Mouse (Mus musculus): Measurements from ENCODE around the gene 1810010D01Rik.

The 1810010D01Rik gene

GRCm38 (mm10) chr7:145211680-145212659 is 4.1 kb upstream of the 1810010D01Rik start:
- DNase-seq: no peak

GRCm38 (mm10) chr7:145210477-145211070 is 2.7 kb upstream of the 1810010D01Rik start:
- no peak for DNase-seq

DNA sequence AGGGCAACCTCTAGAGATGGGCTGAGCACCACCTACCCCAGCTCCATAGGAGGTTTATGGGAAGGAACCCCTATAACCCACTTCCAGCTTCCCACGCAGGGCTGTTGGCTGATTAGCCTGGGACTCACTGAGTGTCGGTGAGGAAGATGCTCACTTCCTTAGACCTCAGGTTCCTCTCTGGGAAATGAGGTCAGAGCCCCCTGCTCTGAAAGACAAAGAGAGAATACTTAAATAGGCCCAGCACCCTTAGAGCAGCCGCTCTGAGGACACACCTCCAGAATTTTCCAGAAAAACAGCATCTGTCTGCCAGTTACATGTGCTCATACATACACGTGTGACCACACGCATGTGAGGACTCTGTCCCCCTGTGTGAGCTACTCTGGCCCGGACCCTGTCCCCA is 1.1 kb downstream of the 1810010D01Rik start:
- DNase-seq: no peak

GRCm38 (mm10) chr7:145206056-145206610 is 1.8 kb downstream of the 1810010D01Rik start:
- DNase-seq: peak; percentile 66 to 73

DNA sequence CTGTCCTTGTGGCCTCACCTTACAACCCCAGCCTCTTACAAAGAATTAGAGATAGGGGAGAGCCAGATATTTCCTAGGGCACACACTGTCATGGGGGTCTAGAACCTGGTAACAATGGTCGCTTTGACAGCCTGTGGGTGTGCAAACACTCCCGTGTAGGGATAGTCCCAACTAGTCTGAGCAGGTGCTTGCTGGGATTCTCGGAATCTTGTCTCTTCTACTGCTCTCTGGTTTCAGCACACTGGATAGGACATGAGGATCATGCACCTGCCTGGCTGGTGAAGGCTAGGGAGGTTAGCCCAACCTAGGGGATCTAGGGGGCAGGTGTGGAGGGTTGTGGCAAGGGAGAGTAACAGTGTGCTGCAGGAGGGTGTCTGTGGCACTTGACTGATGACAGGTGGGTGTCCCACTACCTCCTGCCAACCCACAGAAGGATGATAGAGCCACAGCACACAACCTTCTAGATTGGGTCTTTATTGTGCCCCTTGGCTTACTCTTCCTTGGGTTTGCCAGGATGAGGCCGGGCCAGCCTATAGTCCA is 2.5 kb downstream of the 1810010D01Rik start:
- DNase-seq: no peak

GRCm38 (mm10) chr7:145199711-145200110 is 8.2 kb downstream of the 1810010D01Rik start:
- DNase-seq: no peak

- DNase-seq: no peak
Observed at GRCm38 (mm10) chr7:145198223-145198714, 9.7 kb downstream of the 1810010D01Rik start.

DNA sequence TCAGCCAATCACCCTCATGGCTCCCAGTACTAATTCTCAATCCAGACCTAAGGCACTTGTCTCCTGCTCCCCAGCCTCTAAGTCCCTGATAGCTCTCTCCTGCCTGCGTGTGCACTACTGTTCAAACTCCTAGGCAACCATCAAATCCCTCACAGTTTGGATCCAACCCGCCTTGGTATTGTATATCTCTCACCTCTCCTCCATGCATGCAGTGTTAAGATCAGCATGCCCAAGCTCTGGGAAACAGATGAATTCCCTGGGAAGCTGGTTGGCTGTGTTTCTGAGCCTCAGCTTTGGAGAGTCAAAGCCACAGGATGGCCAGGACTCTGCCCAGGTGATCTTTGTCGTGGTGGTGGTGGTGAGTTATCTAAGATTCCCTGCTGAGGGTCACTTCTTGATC is 10.2 kb downstream of the 1810010D01Rik start:
- DNase-seq: no peak

GRCm38 (mm10) chr7:145197042-145197441 is 10.9 kb downstream of the 1810010D01Rik start:
- DNase-seq: no peak

GRCm38 (mm10) chr7:145196340-145196739 is 11.6 kb downstream of the 1810010D01Rik start:
- DNase-seq: no peak

- DNase-seq: no peak
Observed at GRCm38 (mm10) chr7:145195186-145195927, 12.6 kb downstream of the 1810010D01Rik start.

DNA sequence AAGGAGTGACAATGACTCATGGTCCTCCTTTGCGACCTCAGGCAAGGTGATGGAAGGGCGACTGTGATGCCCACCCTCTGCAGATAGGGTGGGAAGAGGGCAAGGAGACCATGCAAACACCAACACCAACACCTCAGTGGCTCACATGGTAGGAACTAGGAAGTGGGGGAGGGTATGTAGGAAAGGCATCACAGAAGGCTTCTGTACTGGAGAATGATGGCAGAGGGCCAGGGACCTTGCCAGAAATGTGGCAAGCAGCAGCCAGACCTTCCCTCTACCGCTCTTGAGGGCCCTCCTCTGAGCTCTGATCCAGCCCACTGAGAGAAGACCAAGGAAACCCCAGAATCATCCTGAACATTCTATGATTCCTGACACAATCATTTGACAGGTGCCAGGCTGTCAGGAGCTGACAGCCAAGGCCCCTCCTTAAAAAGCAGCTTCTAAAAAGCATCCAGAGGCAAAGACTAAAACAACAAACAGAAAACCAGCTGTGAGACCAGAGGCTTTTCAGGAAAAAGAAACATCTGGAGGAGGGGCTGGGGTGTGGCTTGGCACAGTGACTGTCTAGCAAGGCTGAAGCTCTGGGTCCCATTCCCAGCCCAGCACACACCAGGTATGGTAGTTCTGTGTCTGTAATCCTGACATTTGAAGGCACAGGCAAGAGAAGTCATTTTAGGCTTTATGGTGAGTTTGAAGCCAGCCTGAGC is 13.3 kb downstream of the 1810010D01Rik start:
- DNase-seq: peak; percentile 48 to 72

DNA sequence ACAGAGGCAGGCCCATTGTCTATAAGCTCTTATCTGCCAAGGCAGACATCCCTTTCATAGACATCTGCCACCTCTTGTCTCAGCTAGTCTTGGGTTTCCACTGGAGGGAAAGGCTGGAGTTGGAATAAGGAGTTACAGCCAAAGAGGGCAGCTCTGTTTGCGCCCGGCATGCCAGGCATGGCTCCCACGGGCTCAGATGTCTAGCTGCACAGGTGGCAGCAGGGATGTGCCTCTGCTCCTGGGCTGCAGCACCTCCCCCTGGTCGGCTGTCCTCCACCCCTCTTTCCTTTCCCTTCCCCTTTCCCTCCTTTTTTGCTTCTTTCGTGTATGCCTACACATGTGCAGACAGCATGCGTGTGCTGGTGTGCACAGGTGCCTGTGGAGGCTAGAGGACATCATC is 15.1 kb downstream of the 1810010D01Rik start:
- no peak for DNase-seq

GRCm38 (mm10) chr7:145190520-145190919 is 17.4 kb downstream of the 1810010D01Rik start:
- DNase-seq: no peak

- no peak for DNase-seq
Observed at GRCm38 (mm10) chr7:145189342-145189741, 18.6 kb downstream of the 1810010D01Rik start.

GRCm38 (mm10) chr7:145187802-145188201 is 20.1 kb downstream of the 1810010D01Rik start:
- DNase-seq: no peak

GRCm38 (mm10) chr7:145182388-145182787 is 25.5 kb downstream of the 1810010D01Rik start:
- DNase-seq: peak; percentile 46 to 64

DNA sequence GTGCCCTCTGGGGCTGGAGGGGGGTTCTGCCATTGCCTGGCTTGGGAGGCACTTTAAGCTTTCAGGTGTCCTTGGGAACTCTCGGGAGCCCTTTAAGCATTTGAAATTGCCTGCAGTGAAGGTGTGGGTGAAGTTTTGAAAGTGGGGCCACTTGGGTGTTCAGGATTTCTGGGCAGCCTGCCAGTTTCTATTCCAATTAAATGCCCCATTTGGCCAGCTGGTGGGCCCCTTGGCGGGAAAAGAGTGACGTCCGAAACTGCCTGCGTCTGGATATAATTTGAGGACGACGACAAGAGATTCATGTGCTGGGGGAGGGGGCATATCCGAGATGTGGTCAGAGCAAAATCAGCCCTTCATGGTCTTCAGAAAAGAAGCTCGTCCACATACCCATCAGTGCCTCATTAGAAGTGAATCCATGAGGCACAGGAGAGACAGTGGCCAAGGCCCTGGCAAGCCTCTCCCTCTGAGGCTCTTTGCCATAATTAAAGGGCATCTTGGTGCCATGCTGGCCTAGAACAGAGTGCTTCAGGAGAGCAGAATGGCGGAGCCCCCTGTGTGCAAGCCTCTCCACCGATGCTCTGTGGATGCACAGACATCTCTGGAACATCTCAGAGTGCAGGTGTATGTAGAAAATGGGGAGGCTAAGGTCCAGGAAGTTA is 26.4 kb downstream of the 1810010D01Rik start:
- no peak for DNase-seq

DNA sequence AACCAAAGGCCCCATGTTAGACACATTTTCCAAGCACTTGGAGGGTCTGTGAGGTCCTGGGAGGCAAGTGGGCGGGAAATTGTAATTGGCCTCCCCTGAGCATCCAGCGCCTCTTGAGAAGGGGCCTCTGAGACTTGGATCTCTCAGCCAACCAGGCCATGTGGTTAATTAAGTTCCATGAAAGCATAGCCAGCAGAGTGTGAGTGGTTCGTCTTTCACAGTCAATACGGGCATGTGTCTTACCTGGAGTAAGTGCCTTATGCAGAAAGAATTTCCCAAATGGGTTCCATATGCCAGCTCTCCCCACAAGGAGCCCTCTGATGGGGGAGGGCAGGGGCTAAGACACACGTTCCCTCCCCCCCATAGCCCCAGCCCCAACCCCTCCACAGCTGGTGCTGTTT is 28.2 kb downstream of the 1810010D01Rik start:
- no peak for DNase-seq

DNA sequence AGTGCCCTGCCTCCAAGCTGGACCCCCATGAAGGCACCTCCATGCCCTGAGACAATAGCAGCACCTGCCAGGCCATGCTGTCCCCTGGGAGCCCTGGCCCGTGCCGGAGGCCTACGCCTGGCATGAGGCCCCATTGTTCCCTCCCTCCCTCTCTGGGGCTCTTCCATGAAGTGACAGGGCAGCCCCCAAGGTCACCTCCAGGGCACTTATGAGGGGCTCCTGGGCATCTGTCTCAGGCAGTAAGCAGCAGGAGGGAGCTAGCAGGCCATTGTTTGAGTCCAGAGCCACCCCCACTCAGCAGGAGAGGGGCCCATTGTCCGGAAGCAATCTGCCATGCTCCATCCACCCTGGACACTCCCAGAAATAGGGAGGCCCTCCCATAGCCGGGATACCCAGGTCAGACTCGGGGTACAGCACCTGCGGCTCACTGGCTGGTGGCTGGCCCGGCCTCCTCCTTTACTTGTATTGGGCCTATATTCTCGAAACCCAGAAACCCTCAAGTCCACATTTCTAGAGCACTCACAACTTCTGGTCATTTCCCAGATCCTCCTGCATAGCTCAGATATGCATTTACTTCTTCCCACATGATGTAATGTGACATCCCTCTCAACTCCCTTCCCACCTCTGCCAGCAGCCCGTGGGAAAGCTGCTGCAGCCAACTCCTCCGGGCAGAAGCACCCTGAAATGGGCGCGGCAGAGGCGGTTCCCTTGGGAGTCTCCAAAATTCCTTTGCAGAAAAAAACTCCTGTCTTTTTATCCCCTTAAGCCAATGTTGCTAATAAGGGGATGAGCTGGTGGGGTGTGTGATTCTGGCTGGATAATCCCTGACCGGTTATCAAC is 30.9 kb downstream of the 1810010D01Rik start:
- DNase-seq: no peak

All from lung, adult 18-20 months (tissue).